Mouse (Mus musculus) cerebellum, adult 18-20 months (tissue): ENCODE data around the gene Atg5.
A peak's percentile ranks its signal among the peaks of the same experiment; 100 is the strongest.

Experiments used
- DNase-seq, 2 experiments: peaks; one replicate each; pipeline ENCODE4 v3.0.0; 2021

Gene Atg5

DNA sequence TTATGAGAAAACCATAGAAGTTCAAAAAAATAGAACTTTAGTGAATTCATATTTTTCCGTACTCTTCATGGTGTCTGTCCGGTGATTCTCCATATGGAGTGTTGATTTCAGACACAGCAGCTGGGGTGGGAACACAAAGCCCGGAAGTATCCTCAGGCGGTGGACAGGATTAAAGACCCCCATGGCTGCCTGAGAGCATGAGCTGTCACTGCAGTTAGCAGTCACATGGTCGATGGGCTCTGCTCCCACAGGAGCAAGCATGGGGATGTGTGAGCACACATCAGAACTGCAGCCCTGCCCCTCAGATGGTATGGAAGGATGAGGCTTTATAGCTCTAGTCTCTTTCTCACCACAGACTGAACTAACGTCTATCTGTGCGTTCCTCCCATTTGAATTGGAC, 87.1 kb downstream of the Atg5 start:
- DNase-seq, result no peak

GRCm38 (mm10) chr10:44356625-44357024, 88.5 kb downstream of the Atg5 start:
- DNase-seq, result no peak

DNA sequence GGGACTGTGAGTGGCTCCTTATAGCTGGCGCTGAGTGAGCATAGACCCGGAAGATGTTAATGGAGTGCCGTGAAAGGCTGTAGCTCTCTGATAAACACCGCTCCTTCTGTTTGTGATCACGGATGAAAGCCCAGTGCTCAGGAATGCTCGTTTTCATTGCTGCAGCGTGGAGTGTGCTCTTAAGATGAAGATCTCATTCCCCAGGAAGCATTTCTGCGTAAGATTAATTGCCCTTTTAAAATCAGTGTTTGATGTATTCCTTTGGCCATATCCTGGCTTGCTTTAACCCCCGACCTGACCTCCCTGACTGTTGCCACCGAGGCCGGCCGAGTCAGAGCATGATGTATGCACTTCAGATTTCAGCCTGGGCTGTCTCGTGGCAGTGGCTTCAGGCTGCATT, 89.2 kb downstream of the Atg5 start:
- no peak for DNase-seq

GRCm38 (mm10) chr10:44358816-44359215, 90.7 kb downstream of the Atg5 start:
- DNase-seq, result no peak

DNA sequence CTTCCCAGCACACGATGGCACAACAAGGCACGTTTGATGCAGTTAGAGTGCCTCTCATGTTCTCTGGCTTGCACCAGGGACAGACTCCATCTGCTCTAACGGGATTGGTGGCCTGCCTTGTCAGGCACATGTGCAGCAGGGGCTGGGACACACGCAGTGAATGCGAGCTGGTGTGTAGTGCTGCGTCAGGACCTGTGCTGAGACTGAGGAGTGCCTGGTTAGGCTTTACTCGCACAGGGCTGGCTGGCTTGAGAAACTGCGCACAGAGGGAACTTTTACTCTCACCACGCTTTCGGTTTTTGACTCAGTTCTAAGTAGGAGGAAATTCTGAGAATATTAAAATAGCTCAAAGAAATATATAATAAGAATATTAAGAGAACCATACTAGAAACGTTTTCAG, 92.5 kb downstream of the Atg5 start:
- no peak for DNase-seq

- no peak for DNase-seq
Observed at GRCm38 (mm10) chr10:44362435-44362834, 94.3 kb downstream of the Atg5 start.

GRCm38 (mm10) chr10:44362846-44363245, 94.7 kb downstream of the Atg5 start:
- peak; percentile 43 to 54 for DNase-seq

- DNase-seq, result no peak
Observed at GRCm38 (mm10) chr10:44366186-44366585, 98.0 kb downstream of the Atg5 start.

GRCm38 (mm10) chr10:44367043-44367442, 98.9 kb downstream of the Atg5 start:
- no peak for DNase-seq

GRCm38 (mm10) chr10:44368596-44368995, 100.4 kb downstream of the Atg5 start:
- no peak for DNase-seq

DNA sequence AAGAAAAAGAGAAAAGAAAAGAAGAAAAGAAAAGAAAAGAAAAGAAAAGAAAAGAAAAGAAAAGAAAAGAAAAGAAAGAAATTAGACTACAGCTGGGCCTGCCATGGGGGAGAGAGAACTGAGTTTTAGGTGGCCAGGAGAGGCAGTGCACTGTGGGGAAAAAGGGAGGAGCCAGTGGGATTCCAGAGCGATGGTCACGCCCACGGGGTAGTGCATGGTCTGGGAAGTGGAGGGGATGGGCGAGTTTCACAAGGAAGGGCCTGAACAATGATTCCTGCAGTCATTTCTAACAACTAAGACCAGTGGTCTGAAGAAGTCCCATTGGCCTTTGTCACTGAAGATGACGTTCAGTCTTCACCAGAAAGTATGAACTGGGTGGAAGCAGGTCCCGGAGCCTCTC, 102.5 kb downstream of the Atg5 start:
- DNase-seq, result no peak

DNA sequence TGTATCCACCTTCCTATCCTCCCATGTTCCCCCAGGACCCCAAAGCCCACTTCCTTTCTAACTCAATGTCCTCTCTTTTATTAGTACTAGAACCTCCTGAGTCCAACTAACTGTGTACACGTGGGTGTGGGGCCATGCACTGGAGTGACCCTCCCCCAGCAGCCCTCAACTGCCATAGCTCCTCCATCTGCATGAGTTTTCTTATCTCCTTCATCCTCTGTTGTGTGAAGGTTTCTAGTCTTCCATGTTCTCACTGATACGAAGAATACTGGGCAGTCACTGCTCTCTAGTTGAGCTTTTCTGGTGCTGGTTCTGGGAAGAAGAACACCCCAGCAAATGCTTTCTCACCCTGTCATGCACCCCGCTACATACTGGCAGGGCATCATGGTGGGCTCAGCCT, 104.1 kb downstream of the Atg5 start:
- no peak for DNase-seq

DNA sequence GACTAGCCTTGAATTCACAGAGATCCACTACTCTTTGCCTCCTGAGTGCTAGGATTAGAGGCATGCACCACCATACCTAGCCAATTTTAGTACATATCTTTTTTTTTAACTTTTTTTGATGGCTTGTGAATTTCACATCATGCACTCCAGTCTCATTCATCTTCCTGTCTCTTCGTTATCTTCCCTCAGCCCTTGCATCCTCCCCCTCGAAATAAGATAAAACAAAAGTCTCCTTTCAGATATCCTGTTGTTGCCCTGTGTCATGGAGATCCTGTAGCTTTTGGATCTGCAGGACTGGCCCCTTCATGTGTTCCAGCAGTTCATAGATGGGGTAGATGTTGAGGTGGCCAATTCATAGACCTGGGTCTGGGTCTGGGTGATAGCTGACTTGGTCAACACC, 106.5 kb downstream of the Atg5 start:
- DNase-seq, result no peak

- no peak for DNase-seq
Observed at GRCm38 (mm10) chr10:44375501-44375900, 107.3 kb downstream of the Atg5 start.

DNA sequence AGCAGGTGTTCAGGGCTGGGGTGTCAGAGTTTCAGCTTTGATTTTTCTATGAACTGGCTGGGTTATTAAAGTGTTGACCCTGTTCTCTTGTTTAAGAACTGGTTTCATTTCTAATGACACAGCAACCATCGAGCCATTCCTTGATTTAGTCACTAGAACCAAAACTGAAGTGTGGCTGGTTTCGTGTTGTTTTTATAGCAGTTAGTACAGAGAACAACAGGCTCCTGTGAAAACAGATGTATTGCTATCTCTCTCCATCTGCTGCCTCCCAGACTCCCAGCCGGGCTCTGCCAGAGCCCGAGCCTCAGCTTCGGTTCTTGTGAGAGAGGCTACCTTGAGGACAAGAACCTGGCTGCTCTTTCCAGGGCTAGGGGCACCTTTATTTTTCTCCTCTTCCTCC, 109.7 kb downstream of the Atg5 start:
- no peak for DNase-seq

DNA sequence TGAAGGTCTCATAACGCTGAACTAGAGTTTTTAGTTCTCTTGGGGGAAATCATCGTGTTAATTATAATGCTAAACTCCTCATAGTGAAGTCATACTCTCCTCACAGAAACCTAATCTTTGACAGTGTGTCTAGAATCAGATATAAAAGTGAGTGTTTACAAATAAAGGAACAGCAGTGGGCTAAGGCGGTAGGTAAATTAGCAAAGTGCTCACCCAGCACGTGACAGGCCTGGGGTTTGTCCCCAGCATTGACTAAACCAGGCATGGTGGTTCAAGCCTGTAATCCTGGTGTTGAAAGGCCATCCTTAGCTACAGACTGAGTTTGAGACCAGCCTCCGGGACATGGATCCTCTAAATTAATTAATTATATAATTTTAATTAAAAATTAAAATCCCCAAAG, 110.2 kb downstream of the Atg5 start:
- DNase-seq, result no peak

GRCm38 (mm10) chr10:44380476-44381208, 112.5 kb downstream of the Atg5 start:
- no peak for DNase-seq

DNA sequence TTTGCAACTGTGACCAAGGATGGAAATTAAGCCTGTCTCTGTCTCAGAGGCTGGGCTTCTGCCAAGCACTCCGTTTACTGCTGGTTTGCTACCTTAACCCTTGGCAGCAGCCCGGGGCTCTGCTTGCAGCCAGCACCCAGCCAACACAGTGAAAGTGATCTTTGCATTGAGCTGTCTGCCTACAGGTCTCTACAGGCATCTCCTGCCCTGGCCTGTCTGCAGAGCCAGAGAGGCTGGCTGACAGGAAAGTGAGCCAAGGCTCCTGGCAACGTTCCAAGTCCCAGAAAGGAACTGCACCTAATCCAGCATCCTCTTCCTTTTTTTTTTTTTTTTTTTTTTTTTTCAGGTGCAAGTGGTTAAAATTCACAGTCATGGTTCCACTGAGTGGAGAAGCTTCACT, 113.2 kb downstream of the Atg5 start:
- DNase-seq, result peak; percentile 67 to 79

DNA sequence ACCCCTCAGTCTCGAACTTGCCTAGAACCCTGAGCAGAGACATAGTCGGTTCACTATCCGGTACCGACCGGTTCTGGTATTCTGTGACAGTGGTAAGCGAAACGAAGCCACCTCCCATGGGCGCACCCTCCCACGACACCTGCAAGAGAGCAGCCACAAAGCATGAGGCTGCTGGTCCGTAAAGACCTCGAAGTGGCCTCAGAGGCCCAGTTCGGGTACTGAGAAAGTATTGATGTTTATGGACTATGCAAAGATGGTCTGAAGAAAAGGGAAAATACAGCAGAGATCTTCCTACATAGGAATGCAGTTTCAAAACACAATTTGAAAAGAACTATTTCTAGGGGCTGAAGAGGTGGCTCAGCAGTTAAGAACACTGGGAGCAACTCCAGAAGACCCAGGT, 113.8 kb downstream of the Atg5 start:
- no peak for DNase-seq

- no peak for DNase-seq
Observed at GRCm38 (mm10) chr10:44383213-44383612, 115.1 kb downstream of the Atg5 start.

- no peak for DNase-seq
Observed at GRCm38 (mm10) chr10:44385227-44385626, 117.1 kb downstream of the Atg5 start.

- DNase-seq, result no peak
Observed at GRCm38 (mm10) chr10:44388706-44389233, 120.6 kb downstream of the Atg5 start.

DNA sequence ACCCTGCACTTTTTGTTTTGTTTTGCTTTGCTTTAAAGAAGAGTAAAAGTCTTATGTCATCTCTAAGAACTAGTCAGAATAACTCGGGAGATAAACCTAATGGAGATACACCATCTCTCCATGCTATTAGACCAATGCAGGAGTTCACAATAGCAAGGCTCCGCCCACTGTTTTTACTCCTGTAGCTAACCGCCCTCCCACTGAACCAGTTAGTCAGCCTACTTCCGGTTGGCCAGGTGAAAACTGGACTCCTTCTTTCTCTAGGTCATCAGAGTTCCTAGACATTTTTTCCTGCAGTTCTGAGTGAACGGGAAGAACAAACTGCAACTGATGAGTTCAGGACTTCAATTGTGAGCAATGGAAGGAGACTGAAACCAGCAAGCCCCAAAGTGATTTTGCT, 122.1 kb downstream of the Atg5 start:
- no peak for DNase-seq

DNA sequence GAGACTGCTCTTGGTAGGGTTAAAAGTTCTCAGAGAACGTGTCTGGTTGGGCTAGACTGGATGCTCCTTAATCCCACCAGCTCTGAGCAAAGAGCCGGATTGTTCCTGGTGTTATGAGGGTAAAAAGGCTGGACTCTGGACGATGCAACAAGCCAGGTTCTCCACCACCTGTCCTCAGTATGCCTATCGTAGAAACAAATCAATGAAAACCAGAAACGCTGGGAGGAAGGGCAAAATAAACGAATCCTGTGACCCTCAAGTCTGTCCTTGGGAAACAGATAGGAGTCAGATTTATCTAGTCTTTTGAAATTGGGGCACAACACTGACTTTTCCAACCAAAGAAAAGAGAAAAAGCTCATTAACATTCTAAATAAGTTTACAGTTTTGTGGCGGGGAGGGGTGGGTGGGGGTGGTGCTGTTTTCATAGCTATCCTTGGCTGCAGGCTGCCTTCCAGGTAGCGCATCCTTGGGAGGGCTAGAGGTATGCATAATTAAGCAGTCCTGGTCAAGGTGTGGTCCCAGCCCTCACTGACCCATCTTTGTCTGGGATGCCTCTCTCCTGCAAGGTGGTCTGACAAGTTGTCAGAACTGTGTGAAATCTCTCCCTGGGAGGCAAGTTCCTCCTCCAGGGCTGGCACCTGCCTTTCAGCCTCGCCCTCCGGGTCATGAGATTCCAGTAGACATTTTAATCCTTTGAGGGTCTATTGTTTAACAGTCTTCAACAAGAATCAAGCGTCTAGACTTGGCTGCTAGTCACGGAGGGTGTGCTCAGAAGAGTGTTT, 123.5 kb downstream of the Atg5 start:
- no peak for DNase-seq
